Mouse (Mus musculus): ENCODE data around the gene Hoxc8.

- TF ChIP-seq POLR2A (IDR thresholded peaks at IDR 0.05; ENCODE audit: control insufficient read depth, low read depth, low read length) (no peak), CTCF (IDR thresholded peaks at IDR 0.05; ENCODE audit: control insufficient read depth, insufficient read depth, insufficient replicate concordance, low read depth, low read length) (no peak)
Measured at GRCm38 (mm10) chr15:103006326-103006725, 15.9 kb downstream of the Hoxc8 start.

All from testis, adult 2 months (tissue).